Mouse (Mus musculus) erythroblast, embryonic 14.5 days (primary cell): ENCODE data around the gene Mink1. TPM values are rescaled to one million over a fixed set of nuclear protein-coding genes. Genes with fewer than 3 reads are reported as not detected.
A peak's percentile ranks its signal among the peaks of the same experiment; 100 is the strongest.

ENCODE experiments used
- H3K27me3 ChIP-seq: 2 replicates; pipeline ENCODE4 v1.6.1; 2012; ENCODE audit warnings: inconsistent platforms; ENCODE audit not compliant: control insufficient read depth
- H3K36me3 ChIP-seq: 2 replicates; pipeline ENCODE4 v1.6.1; 2012; ENCODE audit warnings: mild to moderate bottlenecking, inconsistent platforms; ENCODE audit not compliant: control insufficient read depth
- H3K4me1 ChIP-seq: 2 replicates; pipeline ENCODE4 v1.6.1; 2012; ENCODE audit warnings: inconsistent platforms; ENCODE audit not compliant: control insufficient read depth
- H3K4me3 ChIP-seq: replicated peaks from 2 replicates; pipeline ENCODE3; 2012; ENCODE audit warnings: moderate library complexity, mild to moderate bottlenecking, inconsistent platforms
- H3K9me3 ChIP-seq: 2 replicates; pipeline ENCODE4 v1.6.1; 2012; ENCODE audit warnings: low read length, inconsistent platforms, mixed read lengths; ENCODE audit not compliant: control insufficient read depth
- GATA1 ChIP-seq: IDR thresholded peaks from 2 replicates; pipeline ENCODE4 v1.6.1; 2012; ENCODE audit warnings: low read length, inconsistent platforms, mixed read lengths
- TAL1 ChIP-seq: IDR thresholded peaks from 3 replicates; pipeline ENCODE4 v1.6.1; 2012; ENCODE audit warnings: low read length, inconsistent platforms, mixed read lengths
- polyA plus RNA-seq: library from polyadenylated mRNA; stranded (reverse); fragments of >175 nt; gene quantifications from 2 replicates; pipeline ENCODE4 v1.2.3, GENCODE M21; 2012

Mink1 gene
- polyA plus RNA-seq, 1 experiment = 1.2 TPM

GRCm38 (mm10) chr11:70630129-70630528 lies 67.4 kb downstream of the Mink1 start:
- H3K4me1 ChIP-seq = peaks cover 9% of the 10 kb centered on the region
- H3K27me3 ChIP-seq = no peaks in the 10 kb centered on the region
- TF ChIP-seq GATA1 = no peak
- no peak for TF ChIP-seq TAL1
- no peaks in the 10 kb centered on the region for H3K9me3 ChIP-seq
- no peaks in the 10 kb centered on the region for H3K36me3 ChIP-seq
- H3K4me3 ChIP-seq = no peak overlapping the region

GRCm38 (mm10) chr11:70635601-70636000 lies 72.9 kb downstream of the Mink1 start:
- Histone ChIP-seq H3K9me3 (no peaks in the 10 kb centered on the region), H3K4me3 (no peak overlapping the region), H3K4me1 (peaks cover 41% of the 10 kb centered on the region), H3K36me3 (no peaks in the 10 kb centered on the region), H3K27me3 (no peaks in the 10 kb centered on the region)
- TF ChIP-seq GATA1 (no peak), TAL1 (no peak)

DNA sequence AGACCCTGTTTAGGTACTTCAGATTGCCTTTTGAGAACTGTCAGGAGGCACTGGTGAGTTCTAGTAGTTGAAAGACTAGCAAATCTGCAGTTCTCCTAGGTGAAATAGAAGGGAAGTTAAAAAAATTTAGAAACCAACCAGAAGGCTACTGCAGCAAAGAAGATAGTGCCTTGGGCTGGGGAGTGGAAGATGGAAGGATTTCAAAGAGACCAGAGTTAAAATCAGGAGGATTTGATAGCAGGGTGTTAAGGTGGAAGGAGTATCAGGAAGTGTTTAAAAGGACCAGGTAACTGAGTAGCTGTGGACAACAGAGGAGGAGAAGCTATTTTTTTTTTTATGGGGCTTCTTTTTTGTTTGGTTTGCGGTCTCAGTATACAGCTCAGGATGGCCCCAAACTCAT lies 75.1 kb downstream of the Mink1 start:
- TF ChIP-seq GATA1 = no peak
- TF ChIP-seq TAL1 = no peak
- no peaks in the 10 kb centered on the region for H3K27me3 ChIP-seq
- no peak overlapping the region for H3K4me3 ChIP-seq
- no peaks in the 10 kb centered on the region for H3K9me3 ChIP-seq
- H3K36me3 ChIP-seq = peaks cover 2% of the 10 kb centered on the region
- H3K4me1 ChIP-seq = peaks cover 52% of the 10 kb centered on the region

GRCm38 (mm10) chr11:70638293-70638692 lies 75.6 kb downstream of the Mink1 start:
- peaks cover 52% of the 10 kb centered on the region for H3K4me1 ChIP-seq
- TF ChIP-seq TAL1 (no peak), GATA1 (no peak)
- peaks cover 5% of the 10 kb centered on the region for H3K36me3 ChIP-seq
- H3K27me3 ChIP-seq = no peaks in the 10 kb centered on the region
- H3K9me3 ChIP-seq = no peaks in the 10 kb centered on the region
- H3K4me3 ChIP-seq = peak overlapping the region; percentile 41

DNA sequence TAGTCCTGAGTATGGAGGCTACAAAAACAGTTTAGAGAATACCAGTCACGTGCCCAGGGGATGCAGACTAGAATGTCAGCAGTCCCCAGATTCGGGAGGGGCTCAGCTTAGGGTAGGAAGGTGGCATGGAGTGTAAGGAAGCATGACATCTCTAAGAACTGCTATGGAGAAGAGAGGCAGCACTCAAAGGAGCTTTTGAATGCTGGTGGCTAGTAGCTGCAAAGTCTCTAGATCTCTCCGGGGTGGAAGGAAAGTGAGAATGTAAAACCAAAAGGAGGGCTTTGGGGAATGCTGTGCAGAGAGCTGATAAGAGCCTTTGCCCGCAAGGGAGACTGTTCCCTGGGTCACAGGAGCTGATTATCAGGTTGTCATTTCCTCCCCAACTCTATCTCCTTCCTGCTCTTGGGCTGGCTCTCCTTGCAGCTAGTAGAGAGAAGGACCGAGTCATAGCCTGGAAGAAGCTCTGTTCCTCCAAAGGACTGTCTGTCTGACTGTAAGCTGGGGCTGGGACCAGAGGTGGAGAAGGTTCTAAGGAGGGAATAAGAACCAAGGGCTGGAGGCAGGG lies 76.1 kb downstream of the Mink1 start, which contains the start of gene Gp1ba:
TSS of gene Gp1ba (plus strand) at position 409 of the 565 bp plus-strand sequence.
- no peaks in the 10 kb centered on the region for H3K27me3 ChIP-seq
- peak within 1 kb of the TSS; percentile 41 for H3K4me3 ChIP-seq
- H3K4me1 ChIP-seq = peaks cover 52% of the 10 kb centered on the region
- H3K36me3 ChIP-seq = peaks cover 5% of the 10 kb centered on the region
- H3K9me3 ChIP-seq = no peaks in the 10 kb centered on the region
- TF ChIP-seq GATA1 (peak; percentile 28; the same call in 1 of the 2 replicates), TAL1 (no peak)

DNA sequence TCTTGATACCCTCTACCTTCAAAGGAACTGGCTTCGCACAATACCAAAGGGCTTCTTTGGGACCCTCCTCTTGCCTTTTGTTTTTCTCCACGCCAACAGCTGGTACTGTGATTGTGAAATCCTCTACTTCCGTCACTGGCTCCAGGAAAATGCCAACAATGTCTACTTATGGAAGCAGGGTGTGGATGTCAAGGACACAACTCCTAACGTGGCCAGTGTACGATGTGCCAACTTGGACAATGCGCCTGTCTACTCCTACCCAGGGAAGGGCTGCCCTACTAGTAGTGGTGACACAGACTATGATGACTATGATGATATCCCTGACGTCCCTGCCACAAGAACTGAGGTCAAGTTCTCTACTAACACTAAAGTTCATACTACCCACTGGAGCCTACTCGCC lies 77.3 kb downstream of the Mink1 start:
- Histone ChIP-seq H3K36me3 (peaks cover 15% of the 10 kb centered on the region), H3K4me1 (peaks cover 55% of the 10 kb centered on the region), H3K9me3 (no peaks in the 10 kb centered on the region), H3K27me3 (no peaks in the 10 kb centered on the region), H3K4me3 (no peak overlapping the region)
- TF ChIP-seq TAL1 (no peak), GATA1 (no peak)

DNA sequence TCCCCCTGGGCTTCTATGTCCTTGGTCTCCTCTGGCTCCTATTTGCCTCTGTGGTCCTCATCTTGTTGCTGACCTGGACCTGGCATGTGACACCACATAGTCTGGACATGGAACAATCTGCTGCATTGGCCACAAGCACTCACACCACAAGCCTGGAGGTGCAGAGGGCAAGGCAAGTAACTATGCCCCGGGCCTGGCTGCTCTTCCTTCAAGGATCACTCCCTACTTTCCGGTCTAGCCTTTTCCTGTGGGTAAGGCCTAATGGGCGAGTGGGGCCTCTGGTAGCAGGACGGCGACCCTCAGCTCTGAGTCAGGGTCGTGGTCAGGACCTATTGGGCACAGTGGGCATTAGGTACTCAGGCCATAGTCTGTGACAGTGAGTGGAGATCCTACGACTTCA lies 78.6 kb downstream of the Mink1 start:
- H3K9me3 ChIP-seq = no peaks in the 10 kb centered on the region
- no peaks in the 10 kb centered on the region for H3K27me3 ChIP-seq
- peaks cover 26% of the 10 kb centered on the region for H3K36me3 ChIP-seq
- H3K4me1 ChIP-seq = peaks cover 68% of the 10 kb centered on the region
- H3K4me3 ChIP-seq = no peak overlapping the region
- TF ChIP-seq GATA1 (no peak), TAL1 (no peak)

DNA sequence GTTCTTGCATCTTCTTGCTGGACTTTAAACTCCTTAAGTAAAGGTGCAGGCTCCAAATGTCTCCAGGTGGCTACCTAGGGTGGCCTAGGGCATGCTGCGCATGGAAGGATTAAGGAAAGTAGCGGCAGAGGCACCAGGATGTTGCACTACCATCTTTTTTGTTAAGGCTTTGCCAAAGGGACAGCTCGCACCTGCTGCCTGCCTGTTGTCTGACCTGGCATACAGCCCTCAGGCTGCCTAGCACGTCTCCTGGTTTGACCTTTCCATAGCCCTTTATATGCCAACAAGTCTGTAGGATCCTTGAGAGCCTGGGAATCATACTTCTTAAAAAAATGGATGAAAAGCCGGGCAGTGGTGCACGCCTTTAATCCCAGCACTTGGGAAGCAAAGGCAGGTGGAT lies 80.4 kb downstream of the Mink1 start:
- no peak overlapping the region for H3K4me3 ChIP-seq
- H3K36me3 ChIP-seq = peaks cover 30% of the 10 kb centered on the region
- peaks cover 64% of the 10 kb centered on the region for H3K4me1 ChIP-seq
- no peak for TF ChIP-seq GATA1
- no peak for TF ChIP-seq TAL1
- no peaks in the 10 kb centered on the region for H3K27me3 ChIP-seq
- H3K9me3 ChIP-seq = no peaks in the 10 kb centered on the region

GRCm38 (mm10) chr11:70644564-70645103 lies 82.0 kb downstream of the Mink1 start:
- Histone ChIP-seq H3K36me3 (peaks cover 44% of the 10 kb centered on the region), H3K4me1 (peaks cover 63% of the 10 kb centered on the region), H3K27me3 (no peaks in the 10 kb centered on the region), H3K9me3 (no peaks in the 10 kb centered on the region), H3K4me3 (no peak overlapping the region)
- no peak for TF ChIP-seq TAL1
- no peak for TF ChIP-seq GATA1
